Mouse (Mus musculus) hindbrain, embryonic 12.5 days (tissue): Measurements from ENCODE around the gene Cyp20a1. TPM values are rescaled to one million over a fixed set of nuclear protein-coding genes. Genes with fewer than 3 reads are reported as not detected.

ENCODE experiments used
- ATAC-seq: fragments of 200-750 bp; cut with Nextera tagmentation; 2 replicates; pipeline ENCODE4 v1.8.0; 2017; ENCODE audit warnings: moderate TSS enrichment; ENCODE audit not compliant: low FRiP score
- H3K27ac ChIP-seq: fragments of 300-500 bp; sonication (generic); 2 replicates; pipeline ENCODE4 v1.5.1; 2016; ENCODE audit warnings: mild to moderate bottlenecking
- H3K27me3 ChIP-seq: fragments of 300-500 bp; sonication (generic); 2 replicates; pipeline ENCODE4 v1.6.1; 2016; ENCODE audit warnings: mild to moderate bottlenecking
- H3K36me3 ChIP-seq: fragments of 300-500 bp; sonication (generic); 2 replicates; pipeline ENCODE4 v1.6.1; 2016; ENCODE audit warnings: mild to moderate bottlenecking
- H3K4me1 ChIP-seq: fragments of 300-500 bp; sonication (generic); 2 replicates; pipeline ENCODE4 v1.6.1; 2016
- H3K4me2 ChIP-seq: fragments of 300-500 bp; sonication (generic); replicated peaks from 2 replicates; pipeline ENCODE4 v1.6.1; 2016; ENCODE audit warnings: mild to moderate bottlenecking
- H3K4me3 ChIP-seq: fragments of 300-500 bp; sonication (generic); 2 replicates; pipeline ENCODE4 v1.5.1; 2016; ENCODE audit warnings: mild to moderate bottlenecking
- H3K9ac ChIP-seq: fragments of 300-500 bp; sonication (generic); 2 replicates; pipeline ENCODE4 v1.6.1; 2016; ENCODE audit warnings: mild to moderate bottlenecking, moderate library complexity
- H3K9me3 ChIP-seq: fragments of 300-500 bp; sonication (generic); replicated peaks from 2 replicates; pipeline ENCODE4 v1.6.1; 2016; ENCODE audit warnings: mild to moderate bottlenecking
- WGBS: fragments of 180-500 bp; shearing (Covaris S2); methylation state at CpG from one replicate; pipeline ENCODE4 v1.1.7; 2016; 5-methylcytosine and 5-hydroxymethylcytosine counted together
- polyA plus RNA-seq: library from polyadenylated mRNA; unstranded; fragments of >200 nt; fragmentation: Nextera tagmentation; extraction: Ambion mirVana; gene quantifications from 2 replicates; pipeline ENCODE4 v1.2.1, GENCODE M21; 2016

Gene Cyp20a1
- 21.4 and 23.3 TPM in 2 replicates for polyA plus RNA-seq

GRCm38 (mm10) chr1:60342808-60343629 lies at the start of gene Cyp20a1:
Gene Cyp20a1 (plus strand): TSS chr1:60343323.
- Histone ChIP-seq H3K27ac (peak within 1 kb of the TSS; percentile 90), H3K4me2 (peak within 1 kb of the TSS; percentile 65), H3K9me3 (no peaks in the 10 kb centered on the region), H3K27me3 (no peaks in the 10 kb centered on the region), H3K36me3 (peaks cover 7% of the 10 kb centered on the region; the same call in 1 of the 2 replicates), H3K4me1 (peaks cover 11% of the 10 kb centered on the region), H3K4me3 (peak within 1 kb of the TSS; percentile 48), H3K9ac (peak within 1 kb of the TSS; percentile 67)
- WGBS, result 2% methylated on average over 60 of the region's 60 CpGs
- peak; percentile 98 for ATAC-seq

GRCm38 (mm10) chr1:60293921-60294320 lies 49.2 kb upstream of the Cyp20a1 start:
- Histone ChIP-seq H3K27ac (no peak overlapping the region), H3K9ac (no peak overlapping the region), H3K4me1 (no peaks in the 10 kb centered on the region), H3K4me2 (no peak overlapping the region), H3K36me3 (peaks cover 27% of the 10 kb centered on the region), H3K27me3 (no peaks in the 10 kb centered on the region), H3K4me3 (no peak overlapping the region), H3K9me3 (no peaks in the 10 kb centered on the region)
- ATAC-seq, result no peak
- 82% methylated on average over 1 of the region's 1 CpGs for WGBS

- 10% methylated on average over 14 of the region's 14 CpGs for WGBS
- peak overlapping the region; percentile 67 for H3K9ac ChIP-seq
These were observed 720 bp downstream of the Cyp20a1 start for GRCm38 (mm10) chr1:60343630-60344455.

GRCm38 (mm10) chr1:60344670-60345069 lies 1.5 kb downstream of the Cyp20a1 start:
- Histone ChIP-seq H3K4me2 (no peak overlapping the region), H3K27me3 (no peaks in the 10 kb centered on the region), H3K4me1 (peaks cover 11% of the 10 kb centered on the region), H3K36me3 (no peaks in the 10 kb centered on the region), H3K4me3 (no peak overlapping the region), H3K9me3 (peaks cover 5% of the 10 kb centered on the region; the same call in 1 of the 2 replicates), H3K9ac (no peak overlapping the region), H3K27ac (no peak overlapping the region)
- no peak for ATAC-seq
- WGBS, result 93% methylated on average over 6 of the region's 6 CpGs

More at GRCm38 (mm10) chr1:60343630-60344455, 720 bp downstream of the Cyp20a1 start:
- H3K4me3 ChIP-seq, result peak overlapping the region; percentile 48
- H3K4me1 ChIP-seq, result peaks cover 11% of the 10 kb centered on the region
- H3K27me3 ChIP-seq, result no peaks in the 10 kb centered on the region
- H3K27ac ChIP-seq, result peak overlapping the region; percentile 90
- peak; percentile 21 for ATAC-seq
- no peaks in the 10 kb centered on the region for H3K9me3 ChIP-seq
- peaks cover 3% of the 10 kb centered on the region; the same call in 1 of the 2 replicates for H3K36me3 ChIP-seq
- peak overlapping the region; percentile 65 for H3K4me2 ChIP-seq

- Histone ChIP-seq H3K9me3 (peaks cover 11% of the 10 kb centered on the region), H3K4me2 (no peak overlapping the region), H3K4me3 (no peak overlapping the region), H3K36me3 (no peaks in the 10 kb centered on the region), H3K4me1 (peaks cover 11% of the 10 kb centered on the region), H3K27ac (no peak overlapping the region), H3K9ac (no peak overlapping the region), H3K27me3 (no peaks in the 10 kb centered on the region)
- 85% methylated on average over 2 of the region's 2 CpGs for WGBS
- no peak for ATAC-seq
These were observed 2.6 kb downstream of the Cyp20a1 start for GRCm38 (mm10) chr1:60345712-60346111.

- Histone ChIP-seq H3K9me3 (peaks cover 11% of the 10 kb centered on the region), H3K27me3 (no peaks in the 10 kb centered on the region), H3K36me3 (peaks cover 16% of the 10 kb centered on the region), H3K4me1 (no peaks in the 10 kb centered on the region), H3K27ac (no peak overlapping the region), H3K4me3 (no peak overlapping the region), H3K9ac (no peak overlapping the region), H3K4me2 (no peak overlapping the region)
- 92% methylated on average over 5 of the region's 5 CpGs for WGBS
- no peak for ATAC-seq
These were observed 9.7 kb downstream of the Cyp20a1 start for GRCm38 (mm10) chr1:60352786-60353185.

- ATAC-seq, result no peak
- no peaks in the 10 kb centered on the region for H3K9me3 ChIP-seq
- H3K27me3 ChIP-seq, result no peaks in the 10 kb centered on the region
- H3K4me3 ChIP-seq, result no peak overlapping the region
- 92% methylated on average over 1 of the region's 1 CpGs for WGBS
- no peak overlapping the region for H3K9ac ChIP-seq
- H3K27ac ChIP-seq, result no peak overlapping the region
- H3K36me3 ChIP-seq, result peaks cover 14% of the 10 kb centered on the region; the same call in 1 of the 2 replicates
- peaks cover 2% of the 10 kb centered on the region; the same call in 1 of the 2 replicates for H3K4me1 ChIP-seq
- no peak overlapping the region for H3K4me2 ChIP-seq
These were observed 18.5 kb downstream of the Cyp20a1 start for GRCm38 (mm10) chr1:60361626-60362025.

GRCm38 (mm10) chr1:60376556-60376955 lies 33.4 kb downstream of the Cyp20a1 start:
- H3K4me3 ChIP-seq, result no peak overlapping the region
- H3K4me2 ChIP-seq, result no peak overlapping the region
- H3K9ac ChIP-seq, result no peak overlapping the region
- ATAC-seq, result no peak
- H3K4me1 ChIP-seq, result no peaks in the 10 kb centered on the region
- no peaks in the 10 kb centered on the region for H3K27me3 ChIP-seq
- no peak overlapping the region for H3K27ac ChIP-seq
- H3K9me3 ChIP-seq, result no peaks in the 10 kb centered on the region
- H3K36me3 ChIP-seq, result peaks cover 32% of the 10 kb centered on the region
- 93% methylated on average over 1 of the region's 1 CpGs for WGBS

GRCm38 (mm10) chr1:60381910-60382309 lies 38.8 kb downstream of the Cyp20a1 start:
- Histone ChIP-seq H3K27me3 (no peaks in the 10 kb centered on the region), H3K4me3 (no peak overlapping the region), H3K27ac (no peak overlapping the region), H3K4me2 (no peak overlapping the region), H3K9me3 (no peaks in the 10 kb centered on the region), H3K4me1 (no peaks in the 10 kb centered on the region), H3K36me3 (peaks cover 15% of the 10 kb centered on the region), H3K9ac (no peak overlapping the region)
- ATAC-seq, result no peak
- WGBS, result 92% methylated on average over 3 of the region's 3 CpGs

GRCm38 (mm10) chr1:60404848-60405247 lies 61.7 kb downstream of the Cyp20a1 start:
- no peaks in the 10 kb centered on the region for H3K9me3 ChIP-seq
- H3K9ac ChIP-seq, result no peak overlapping the region
- H3K4me3 ChIP-seq, result no peak overlapping the region
- 97% methylated on average over 1 of the region's 1 CpGs for WGBS
- H3K4me1 ChIP-seq, result 0 out of 2 replicates have a peak, but pooled peaks cover 2% of the 10 kb centered on the region
- H3K27me3 ChIP-seq, result no peaks in the 10 kb centered on the region
- no peak overlapping the region for H3K4me2 ChIP-seq
- ATAC-seq, result no peak
- H3K36me3 ChIP-seq, result no peaks in the 10 kb centered on the region
- no peak overlapping the region for H3K27ac ChIP-seq

- no peaks in the 10 kb centered on the region for H3K36me3 ChIP-seq
- H3K4me2 ChIP-seq, result peak overlapping the region; percentile 46
- H3K27ac ChIP-seq, result peak overlapping the region; percentile 99
- H3K27me3 ChIP-seq, result no peaks in the 10 kb centered on the region
- H3K9ac ChIP-seq, result peak overlapping the region; percentile 96
- 22% methylated on average over 13 of the region's 13 CpGs for whole genome bisulfite sequencing
- ATAC-seq, result peak; percentile 72
- H3K4me3 ChIP-seq, result peak overlapping the region; percentile 97
- no peaks in the 10 kb centered on the region for H3K9me3 ChIP-seq
- peaks cover 9% of the 10 kb centered on the region for H3K4me1 ChIP-seq
These were observed 65.5 kb downstream of the Cyp20a1 start for GRCm38 (mm10) chr1:60408501-60409167.
